Mouse (Mus musculus): ENCODE results near the gene Cops4.

Cops4 gene

GRCm38 (mm10) chr5:100546294-100547080 is 28.4 kb downstream of the Cops4 start:
- DNase-seq, result peak; percentile 18

GRCm38 (mm10) chr5:100548236-100548635 is 30.1 kb downstream of the Cops4 start:
- DNase-seq, result no peak

GRCm38 (mm10) chr5:100549311-100549710 is 31.2 kb downstream of the Cops4 start:
- DNase-seq, result no peak

- no peak for DNase-seq
These were observed 32.0 kb downstream of the Cops4 start for GRCm38 (mm10) chr5:100550151-100550550.

- no peak for DNase-seq
These were observed 33.8 kb downstream of the Cops4 start for GRCm38 (mm10) chr5:100551952-100552351.

GRCm38 (mm10) chr5:100553426-100553825 is 35.3 kb downstream of the Cops4 start:
- DNase-seq, result no peak

GRCm38 (mm10) chr5:100557019-100557418 is 38.9 kb downstream of the Cops4 start:
- no peak for DNase-seq

- DNase-seq, result no peak
These were observed 39.4 kb downstream of the Cops4 start for GRCm38 (mm10) chr5:100557537-100557936.

GRCm38 (mm10) chr5:100558783-100559182 is 40.7 kb downstream of the Cops4 start:
- DNase-seq, result no peak

- DNase-seq, result no peak
These were observed 41.2 kb downstream of the Cops4 start for GRCm38 (mm10) chr5:100559357-100559756.

GRCm38 (mm10) chr5:100562702-100563101 is 44.6 kb downstream of the Cops4 start:
- no peak for DNase-seq

GRCm38 (mm10) chr5:100566798-100567197 is 48.7 kb downstream of the Cops4 start:
- no peak for DNase-seq

GRCm38 (mm10) chr5:100567258-100568032 is 49.3 kb downstream of the Cops4 start:
- no peak for DNase-seq

GRCm38 (mm10) chr5:100568177-100568576 is 50.1 kb downstream of the Cops4 start:
- no peak for DNase-seq

GRCm38 (mm10) chr5:100568802-100569201 is 50.7 kb downstream of the Cops4 start:
- DNase-seq, result no peak

- no peak for DNase-seq
These were observed 51.3 kb downstream of the Cops4 start for GRCm38 (mm10) chr5:100569250-100569934.

- no peak for DNase-seq
These were observed 52.0 kb downstream of the Cops4 start for GRCm38 (mm10) chr5:100569997-100570595.

GRCm38 (mm10) chr5:100570716-100571115 is 52.6 kb downstream of the Cops4 start:
- no peak for DNase-seq

GRCm38 (mm10) chr5:100572069-100572468 is 54.0 kb downstream of the Cops4 start, which contains the start of gene Plac8:
Gene Plac8, minus strand, starts transcription at chr5:100572245.
- DNase-seq, result no peak

- no peak for DNase-seq
These were observed 55.1 kb downstream of the Cops4 start for GRCm38 (mm10) chr5:100573256-100573655.

- DNase-seq, result no peak
These were observed 56.7 kb downstream of the Cops4 start for GRCm38 (mm10) chr5:100574771-100575170.

GRCm38 (mm10) chr5:100578863-100579411 is 60.8 kb downstream of the Cops4 start:
- no peak for DNase-seq
